Mouse (Mus musculus): ENCODE results near the gene 1810010D01Rik. TPM values are rescaled to one million over a fixed set of nuclear protein-coding genes. Genes with fewer than 3 reads are reported as not detected.
A peak's percentile ranks its signal among the peaks of the same experiment; 100 is the strongest.

The 1810010D01Rik gene
- polyA plus RNA-seq, 1 experiment from 2014 or later = not detected

- 2% methylated on average over 34 of the region's 34 CpGs for WGBS
- no peak overlapping the region for H3K4me3 ChIP-seq (ENCODE audit: low read depth, low read length)
Observed at GRCm38 (mm10) chr7:145206056-145206610, 1.8 kb downstream of the 1810010D01Rik start.

GRCm38 (mm10) chr7:145205363-145205902, 2.5 kb downstream of the 1810010D01Rik start:
- Histone ChIP-seq H3K4me2 (ENCODE audit: low read depth, severe bottlenecking) (no peak overlapping the region; the same call in 1 of the 2 replicates), H3K27ac (replicated peaks; ENCODE audit: low read depth, low read length) (peak overlapping the region; percentile 98), H3K4me3 (ENCODE audit: low read depth, low read length) (no peak overlapping the region), H3K27me3 (ENCODE audit: control insufficient read depth, insufficient read depth, low read length) (no peaks in the 10 kb centered on the region), H3K36me3 (ENCODE audit: control insufficient read depth, insufficient read depth, low read length) (no peaks in the 10 kb centered on the region), H3K9me3 (ENCODE audit: control insufficient read depth, low read length) (no peaks in the 10 kb centered on the region; the same call in 1 of the 2 replicates), H3K4me1 (ENCODE audit: control insufficient read depth, insufficient read depth, low read length) (peaks cover 18% of the 10 kb centered on the region), H3K9ac (ENCODE audit: low read length) (peak overlapping the region; percentile 2; the same call in 1 of the 2 replicates)
- DNase-seq (ENCODE audit: low spot score) (no peak), ATAC-seq (ENCODE audit: insufficient number of reproducible peaks, low FRiP score, low TSS enrichment, low read depth) (no peak; the same call in 1 of the 2 replicates)
- 95% methylated on average over 4 of the region's 4 CpGs for WGBS

More at GRCm38 (mm10) chr7:145206056-145206610, 1.8 kb downstream of the 1810010D01Rik start:
- Histone ChIP-seq H3K27ac (replicated peaks; ENCODE audit: low read depth, low read length) (peak overlapping the region; percentile 98), H3K36me3 (ENCODE audit: control insufficient read depth, insufficient read depth, low read length) (no peaks in the 10 kb centered on the region), H3K4me1 (ENCODE audit: control insufficient read depth, insufficient read depth, low read length) (peaks cover 18% of the 10 kb centered on the region), H3K9ac (ENCODE audit: low read length) (peak overlapping the region; percentile 51), H3K27me3 (ENCODE audit: control insufficient read depth, insufficient read depth, low read length) (no peaks in the 10 kb centered on the region), H3K4me2 (ENCODE audit: low read depth, severe bottlenecking) (peak overlapping the region; percentile 35), H3K9me3 (ENCODE audit: control insufficient read depth, low read length) (no peaks in the 10 kb centered on the region; the same call in 1 of the 2 replicates)
- peak; percentile 93 for ATAC-seq (ENCODE audit: insufficient number of reproducible peaks, low FRiP score, low TSS enrichment, low read depth)
- DNase-seq (ENCODE audit: low spot score) = peak; percentile 85

GRCm38 (mm10) chr7:145199711-145200110, 8.2 kb downstream of the 1810010D01Rik start:
- H3K4me2 ChIP-seq (ENCODE audit: low read depth, severe bottlenecking) = no peak overlapping the region
- H3K36me3 ChIP-seq (ENCODE audit: control insufficient read depth, insufficient read depth, low read length) = no peaks in the 10 kb centered on the region
- no peak overlapping the region for H3K4me3 ChIP-seq (ENCODE audit: low read depth, low read length)
- H3K4me1 ChIP-seq (ENCODE audit: control insufficient read depth, insufficient read depth, low read length) = peaks cover 2% of the 10 kb centered on the region; the same call in 1 of the 2 replicates
- H3K9me3 ChIP-seq (ENCODE audit: control insufficient read depth, low read length) = no peaks in the 10 kb centered on the region; the same call in 1 of the 2 replicates
- H3K27ac ChIP-seq (replicated peaks; ENCODE audit: low read depth, low read length) = no peak overlapping the region
- DNase-seq (ENCODE audit: low spot score) (no peak), ATAC-seq (ENCODE audit: insufficient number of reproducible peaks, low FRiP score, low TSS enrichment, low read depth) (no peak)
- H3K27me3 ChIP-seq (ENCODE audit: control insufficient read depth, insufficient read depth, low read length) = no peaks in the 10 kb centered on the region
- WGBS = 58% methylated on average over 2 of the region's 2 CpGs
- H3K9ac ChIP-seq (ENCODE audit: low read length) = no peak overlapping the region

- DNase-seq (ENCODE audit: low spot score) (no peak), ATAC-seq (ENCODE audit: insufficient number of reproducible peaks, low FRiP score, low TSS enrichment, low read depth) (no peak)
- H3K9me3 ChIP-seq (ENCODE audit: control insufficient read depth, low read length) = no peaks in the 10 kb centered on the region; the same call in 1 of the 2 replicates
- no peaks in the 10 kb centered on the region for H3K27me3 ChIP-seq (ENCODE audit: control insufficient read depth, insufficient read depth, low read length)
- peaks cover 7% of the 10 kb centered on the region; the same call in 1 of the 2 replicates for H3K4me1 ChIP-seq (ENCODE audit: control insufficient read depth, insufficient read depth, low read length)
- 55% methylated on average over 4 of the region's 4 CpGs for WGBS
- no peak overlapping the region for H3K4me3 ChIP-seq (ENCODE audit: low read depth, low read length)
- no peak overlapping the region for H3K9ac ChIP-seq (ENCODE audit: low read length)
- no peak overlapping the region for H3K4me2 ChIP-seq (ENCODE audit: low read depth, severe bottlenecking)
- H3K36me3 ChIP-seq (ENCODE audit: control insufficient read depth, insufficient read depth, low read length) = no peaks in the 10 kb centered on the region
- H3K27ac ChIP-seq (replicated peaks; ENCODE audit: low read depth, low read length) = 0 out of 2 replicates have a peak overlapping the region, but pooled peaks have one; percentile 39
Observed at GRCm38 (mm10) chr7:145198223-145198714, 9.7 kb downstream of the 1810010D01Rik start.

GRCm38 (mm10) chr7:145197711-145198110, 10.2 kb downstream of the 1810010D01Rik start:
- H3K27me3 ChIP-seq (ENCODE audit: control insufficient read depth, insufficient read depth, low read length) = no peaks in the 10 kb centered on the region
- H3K4me1 ChIP-seq (ENCODE audit: control insufficient read depth, insufficient read depth, low read length) = peaks cover 7% of the 10 kb centered on the region; the same call in 1 of the 2 replicates
- no peaks in the 10 kb centered on the region; the same call in 1 of the 2 replicates for H3K9me3 ChIP-seq (ENCODE audit: control insufficient read depth, low read length)
- H3K27ac ChIP-seq (replicated peaks; ENCODE audit: low read depth, low read length) = no peak overlapping the region
- H3K9ac ChIP-seq (ENCODE audit: low read length) = no peak overlapping the region
- no peak for ATAC-seq (ENCODE audit: insufficient number of reproducible peaks, low FRiP score, low TSS enrichment, low read depth)
- H3K4me3 ChIP-seq (ENCODE audit: low read depth, low read length) = no peak overlapping the region
- no peak for DNase-seq (ENCODE audit: low spot score)
- no peaks in the 10 kb centered on the region for H3K36me3 ChIP-seq (ENCODE audit: control insufficient read depth, insufficient read depth, low read length)
- 37% methylated on average over 3 of the region's 3 CpGs for whole genome bisulfite sequencing
- H3K4me2 ChIP-seq (ENCODE audit: low read depth, severe bottlenecking) = no peak overlapping the region

GRCm38 (mm10) chr7:145197042-145197441, 10.9 kb downstream of the 1810010D01Rik start:
- no peaks in the 10 kb centered on the region; the same call in 1 of the 2 replicates for H3K9me3 ChIP-seq (ENCODE audit: control insufficient read depth, low read length)
- DNase-seq (ENCODE audit: low spot score) = no peak
- no peak overlapping the region for H3K27ac ChIP-seq (replicated peaks; ENCODE audit: low read depth, low read length)
- 86% methylated on average over 3 of the region's 3 CpGs for WGBS
- no peak overlapping the region for H3K4me3 ChIP-seq (ENCODE audit: low read depth, low read length)
- no peak overlapping the region for H3K4me2 ChIP-seq (ENCODE audit: low read depth, severe bottlenecking)
- no peak overlapping the region for H3K9ac ChIP-seq (ENCODE audit: low read length)
- peaks cover 7% of the 10 kb centered on the region; the same call in 1 of the 2 replicates for H3K4me1 ChIP-seq (ENCODE audit: control insufficient read depth, insufficient read depth, low read length)
- H3K36me3 ChIP-seq (ENCODE audit: control insufficient read depth, insufficient read depth, low read length) = no peaks in the 10 kb centered on the region
- ATAC-seq (ENCODE audit: insufficient number of reproducible peaks, low FRiP score, low TSS enrichment, low read depth) = no peak
- no peaks in the 10 kb centered on the region for H3K27me3 ChIP-seq (ENCODE audit: control insufficient read depth, insufficient read depth, low read length)

- Histone ChIP-seq H3K9me3 (ENCODE audit: control insufficient read depth, low read length) (no peaks in the 10 kb centered on the region; the same call in 1 of the 2 replicates), H3K9ac (ENCODE audit: low read length) (no peak overlapping the region), H3K4me2 (ENCODE audit: low read depth, severe bottlenecking) (no peak overlapping the region), H3K27ac (replicated peaks; ENCODE audit: low read depth, low read length) (no peak overlapping the region), H3K36me3 (ENCODE audit: control insufficient read depth, insufficient read depth, low read length) (no peaks in the 10 kb centered on the region), H3K4me3 (ENCODE audit: low read depth, low read length) (no peak overlapping the region), H3K27me3 (ENCODE audit: control insufficient read depth, insufficient read depth, low read length) (no peaks in the 10 kb centered on the region), H3K4me1 (ENCODE audit: control insufficient read depth, insufficient read depth, low read length) (peaks cover 7% of the 10 kb centered on the region; the same call in 1 of the 2 replicates)
- DNase-seq (ENCODE audit: low spot score) (no peak), ATAC-seq (ENCODE audit: insufficient number of reproducible peaks, low FRiP score, low TSS enrichment, low read depth) (no peak)
- WGBS = 85% methylated on average over 6 of the region's 6 CpGs
Observed at GRCm38 (mm10) chr7:145196340-145196739, 11.6 kb downstream of the 1810010D01Rik start.

- WGBS = 51% methylated on average over 5 of the region's 5 CpGs
- Histone ChIP-seq H3K9ac (ENCODE audit: low read length) (peak overlapping the region; percentile 17; the same call in 1 of the 2 replicates), H3K27ac (replicated peaks; ENCODE audit: low read depth, low read length) (no peak overlapping the region; the same call in 1 of the 2 replicates), H3K4me1 (ENCODE audit: control insufficient read depth, insufficient read depth, low read length) (peaks cover 7% of the 10 kb centered on the region; the same call in 1 of the 2 replicates), H3K9me3 (ENCODE audit: control insufficient read depth, low read length) (no peaks in the 10 kb centered on the region), H3K27me3 (ENCODE audit: control insufficient read depth, insufficient read depth, low read length) (no peaks in the 10 kb centered on the region), H3K4me2 (ENCODE audit: low read depth, severe bottlenecking) (no peak overlapping the region), H3K36me3 (ENCODE audit: control insufficient read depth, insufficient read depth, low read length) (no peaks in the 10 kb centered on the region), H3K4me3 (ENCODE audit: low read depth, low read length) (no peak overlapping the region)
- no peak for DNase-seq (ENCODE audit: low spot score)
- ATAC-seq (ENCODE audit: insufficient number of reproducible peaks, low FRiP score, low TSS enrichment, low read depth) = no peak
Observed at GRCm38 (mm10) chr7:145195186-145195927, 12.6 kb downstream of the 1810010D01Rik start.
